Mouse (Mus musculus): Measurements from ENCODE around the gene Vps26a. TPM values are rescaled to one million over a fixed set of nuclear protein-coding genes. Genes with fewer than 3 reads are reported as not detected.

Gene Vps26a
- polyA plus RNA-seq (2016; fragmentation: Nextera tagmentation; extraction: Ambion mirVana), result 83.2 and 84.7 TPM in 2 replicates

DNA sequence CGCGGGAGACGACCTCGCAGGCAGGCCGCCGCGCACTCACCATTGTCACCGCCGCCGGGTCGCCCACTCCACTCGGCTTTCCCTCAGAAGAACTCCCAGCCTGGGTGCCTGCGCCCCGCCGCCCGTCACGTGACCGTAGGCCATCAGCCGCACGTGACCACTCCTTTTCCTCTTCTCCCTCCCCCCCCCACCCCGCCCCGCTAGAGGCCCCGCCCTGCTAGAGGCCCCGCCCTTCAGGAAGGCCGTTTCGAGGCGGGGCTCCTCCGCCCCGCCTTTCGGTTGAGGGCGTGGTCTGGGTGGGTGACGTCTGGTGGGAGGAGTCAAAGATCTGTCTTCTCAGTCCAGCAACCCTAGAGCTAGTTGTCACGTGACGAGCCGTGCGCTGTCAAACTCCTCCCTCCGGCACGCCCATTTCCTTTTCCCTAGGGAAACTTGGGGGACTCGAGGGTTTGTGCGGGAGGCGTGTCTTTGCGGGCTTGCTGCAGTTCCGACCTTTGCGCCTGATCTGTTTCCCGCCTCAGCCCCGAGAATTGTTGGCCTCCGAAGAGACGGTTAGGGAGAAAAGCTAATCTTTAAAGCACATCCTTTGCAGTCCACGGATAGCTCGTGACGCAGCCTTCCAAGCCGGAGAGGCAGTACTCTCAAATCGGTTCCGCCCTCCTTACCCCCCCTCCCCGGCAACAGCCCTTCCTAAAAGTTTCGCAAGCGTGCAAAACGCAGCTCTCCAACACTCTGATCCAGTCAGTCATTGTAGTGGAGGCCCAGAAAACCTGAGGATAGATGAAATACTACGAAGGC, at the start of gene Vps26a:
Gene Vps26a, minus strand, starts transcription at position 188 of the 798 bp plus-strand sequence.
- peak; percentile 99 for DNase-seq (ENCODE audit: low spot score)
- peak within 1 kb of the TSS; percentile 76 for H3K4me3 ChIP-seq
- peaks cover 15% of the 10 kb centered on the region for H3K4me1 ChIP-seq
- no peaks in the 10 kb centered on the region for H3K27me3 ChIP-seq (replicated peaks; ENCODE audit: low read depth, poor library complexity, severe bottlenecking)
- H3K27ac ChIP-seq (replicated peaks), result peak within 1 kb of the TSS; percentile 87
- no peaks in the 10 kb centered on the region for H3K36me3 ChIP-seq (replicated peaks)
- H3K9me3 ChIP-seq, result no peaks in the 10 kb centered on the region
- under 1% methylated on average over 59 of the region's 59 CpGs for WGBS

DNA sequence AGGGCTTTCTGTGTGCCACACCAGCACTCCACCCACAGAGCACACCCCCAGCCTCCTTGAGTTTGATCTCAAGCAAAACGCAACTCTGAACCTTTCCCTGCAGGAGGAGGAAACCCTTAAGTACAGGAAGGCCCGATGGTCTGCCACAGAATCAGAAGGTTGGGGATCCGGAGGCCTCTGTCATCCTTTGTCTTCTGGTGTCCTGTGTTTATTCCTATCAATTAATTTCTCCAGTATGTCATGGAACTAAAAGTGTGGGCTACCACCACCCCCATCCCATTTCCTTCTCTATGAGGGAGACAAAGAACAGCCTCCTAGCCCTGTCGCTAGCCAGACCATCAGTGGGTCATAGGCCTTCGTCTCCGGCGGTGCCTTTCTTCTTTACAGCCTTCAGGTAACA, 47.9 kb upstream of the Vps26a start:
- H3K27me3 ChIP-seq (replicated peaks; ENCODE audit: low read depth, poor library complexity, severe bottlenecking), result no peaks in the 10 kb centered on the region
- no peaks in the 10 kb centered on the region for H3K36me3 ChIP-seq (replicated peaks)
- no peaks in the 10 kb centered on the region for H3K9me3 ChIP-seq
- WGBS, result 85% methylated on average over 7 of the region's 7 CpGs
- no peak for DNase-seq (ENCODE audit: low spot score)
- H3K4me1 ChIP-seq, result no peaks in the 10 kb centered on the region
- H3K27ac ChIP-seq (replicated peaks), result no peak overlapping the region
- no peak overlapping the region for H3K4me3 ChIP-seq

DNA sequence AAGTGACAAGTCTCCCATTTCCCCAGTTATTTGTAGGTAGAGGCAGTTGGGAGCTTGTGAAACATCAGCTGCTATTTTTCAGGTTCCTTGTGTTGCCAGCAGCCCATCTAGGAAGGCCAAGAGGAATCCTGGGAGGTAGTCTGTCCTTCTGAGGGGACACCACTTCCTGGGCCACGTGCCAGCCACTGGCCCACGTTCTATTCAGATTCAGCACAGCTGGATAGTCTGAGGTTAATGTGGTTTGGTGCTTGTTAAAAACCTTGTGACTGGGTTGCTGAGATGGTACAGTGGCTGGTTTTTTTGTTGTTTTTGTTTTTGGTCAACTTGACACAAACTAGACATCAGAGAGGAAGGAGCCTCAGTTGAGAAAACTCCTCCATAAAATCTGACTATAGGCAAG, 46.2 kb upstream of the Vps26a start:
- DNase-seq (ENCODE audit: low spot score), result no peak
- no peaks in the 10 kb centered on the region for H3K36me3 ChIP-seq (replicated peaks)
- H3K4me1 ChIP-seq, result no peaks in the 10 kb centered on the region
- H3K9me3 ChIP-seq, result no peaks in the 10 kb centered on the region
- H3K4me3 ChIP-seq, result no peak overlapping the region
- no peak overlapping the region for H3K27ac ChIP-seq (replicated peaks)
- 62% methylated on average over 2 of the region's 2 CpGs for WGBS
- H3K27me3 ChIP-seq (replicated peaks; ENCODE audit: low read depth, poor library complexity, severe bottlenecking), result no peaks in the 10 kb centered on the region

DNA sequence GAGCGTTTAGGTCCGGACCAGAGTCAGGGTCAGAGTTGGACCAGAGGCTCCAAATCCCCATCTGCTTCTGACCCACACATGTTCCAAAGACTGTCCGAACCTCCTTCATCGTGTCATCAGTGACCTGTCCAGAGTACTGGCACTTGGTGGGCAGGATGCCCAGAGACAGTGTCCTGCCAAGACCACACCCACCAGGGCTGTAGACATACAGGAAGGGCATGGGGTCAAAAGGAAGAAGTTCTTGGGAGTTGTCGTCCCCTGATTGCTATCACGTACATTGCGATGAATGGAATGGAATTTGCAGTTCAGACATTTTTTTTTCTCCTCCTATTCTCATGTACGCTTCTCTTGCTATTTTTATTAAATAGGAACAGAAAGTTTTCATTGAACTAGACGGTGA, 43.6 kb upstream of the Vps26a start:
- WGBS, result 87% methylated on average over 9 of the region's 9 CpGs
- Histone ChIP-seq H3K4me3 (no peak overlapping the region), H3K27ac (replicated peaks) (no peak overlapping the region), H3K36me3 (replicated peaks) (no peaks in the 10 kb centered on the region), H3K9me3 (no peaks in the 10 kb centered on the region), H3K4me1 (no peaks in the 10 kb centered on the region), H3K27me3 (replicated peaks; ENCODE audit: low read depth, poor library complexity, severe bottlenecking) (no peaks in the 10 kb centered on the region)
- no peak for DNase-seq (ENCODE audit: low spot score)

GRCm38 (mm10) chr10:62527351-62527750, 40.7 kb upstream of the Vps26a start, which contains the start of gene Srgn:
TSS of gene Srgn (minus strand) at chr10:62527451.
- H3K36me3 ChIP-seq (replicated peaks), result no peaks in the 10 kb centered on the region
- no peak within 1 kb of the TSS for H3K4me3 ChIP-seq
- WGBS, result 88% methylated on average over 14 of the region's 14 CpGs
- no peaks in the 10 kb centered on the region for H3K27me3 ChIP-seq (replicated peaks; ENCODE audit: low read depth, poor library complexity, severe bottlenecking)
- H3K4me1 ChIP-seq, result no peaks in the 10 kb centered on the region
- no peaks in the 10 kb centered on the region for H3K9me3 ChIP-seq
- DNase-seq (ENCODE audit: low spot score), result no peak
- H3K27ac ChIP-seq (replicated peaks), result no peak within 1 kb of the TSS

- no peaks in the 10 kb centered on the region for H3K27me3 ChIP-seq (replicated peaks; ENCODE audit: low read depth, poor library complexity, severe bottlenecking)
- no peaks in the 10 kb centered on the region for H3K4me1 ChIP-seq
- no peak overlapping the region for H3K4me3 ChIP-seq
- H3K27ac ChIP-seq (replicated peaks), result no peak overlapping the region
- no peaks in the 10 kb centered on the region for H3K36me3 ChIP-seq (replicated peaks)
- no peaks in the 10 kb centered on the region for H3K9me3 ChIP-seq
- DNase-seq (ENCODE audit: low spot score), result no peak
- WGBS, result 78% methylated on average over 7 of the region's 7 CpGs
These were observed 35.8 kb upstream of the Vps26a start for GRCm38 (mm10) chr10:62522346-62522950.

- Histone ChIP-seq H3K4me3 (no peak overlapping the region), H3K4me1 (no peaks in the 10 kb centered on the region), H3K36me3 (replicated peaks) (no peaks in the 10 kb centered on the region), H3K9me3 (no peaks in the 10 kb centered on the region), H3K27ac (replicated peaks) (no peak overlapping the region), H3K27me3 (replicated peaks; ENCODE audit: low read depth, poor library complexity, severe bottlenecking) (no peaks in the 10 kb centered on the region)
- no peak for DNase-seq (ENCODE audit: low spot score)
- WGBS, result 83% methylated on average over 4 of the region's 4 CpGs
These were observed 35.2 kb upstream of the Vps26a start for GRCm38 (mm10) chr10:62521763-62522162.

DNA sequence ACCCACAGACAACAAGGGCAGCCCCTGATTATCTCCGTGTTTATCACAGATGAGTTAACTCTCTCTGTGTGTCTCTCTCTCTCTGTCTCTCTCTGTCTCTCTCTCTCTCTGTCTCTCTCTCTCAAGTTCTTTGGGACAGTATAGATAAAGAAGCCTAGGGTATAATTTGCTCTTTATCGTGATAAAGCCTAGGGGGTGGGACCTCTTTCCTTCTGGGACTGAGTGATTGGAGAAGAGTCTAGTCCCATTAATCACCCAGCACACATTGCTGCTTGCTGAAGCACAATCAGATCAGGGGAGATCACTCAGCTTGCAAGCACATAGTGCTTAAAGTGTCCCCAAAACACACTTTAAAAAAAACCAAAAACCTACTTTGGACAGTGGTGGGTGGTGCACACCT, 34.3 kb upstream of the Vps26a start:
- no peaks in the 10 kb centered on the region for H3K9me3 ChIP-seq
- no peak for DNase-seq (ENCODE audit: low spot score)
- H3K27ac ChIP-seq (replicated peaks), result no peak overlapping the region
- H3K27me3 ChIP-seq (replicated peaks; ENCODE audit: low read depth, poor library complexity, severe bottlenecking), result no peaks in the 10 kb centered on the region
- 74% methylated on average over 2 of the region's 2 CpGs for whole genome bisulfite sequencing
- H3K4me1 ChIP-seq, result no peaks in the 10 kb centered on the region
- no peaks in the 10 kb centered on the region for H3K36me3 ChIP-seq (replicated peaks)
- H3K4me3 ChIP-seq, result no peak overlapping the region

- Histone ChIP-seq H3K27ac (replicated peaks) (no peak overlapping the region), H3K36me3 (replicated peaks) (no peaks in the 10 kb centered on the region), H3K9me3 (no peaks in the 10 kb centered on the region), H3K27me3 (replicated peaks; ENCODE audit: low read depth, poor library complexity, severe bottlenecking) (no peaks in the 10 kb centered on the region), H3K4me3 (no peak overlapping the region), H3K4me1 (no peaks in the 10 kb centered on the region)
- DNase-seq (ENCODE audit: low spot score), result no peak
- 88% methylated on average over 6 of the region's 6 CpGs for WGBS
These were observed 30.9 kb upstream of the Vps26a start for GRCm38 (mm10) chr10:62517511-62517910.

GRCm38 (mm10) chr10:62512855-62513254, 26.2 kb upstream of the Vps26a start:
- 89% methylated on average over 4 of the region's 4 CpGs for WGBS
- Histone ChIP-seq H3K4me1 (peaks cover 8% of the 10 kb centered on the region), H3K9me3 (no peaks in the 10 kb centered on the region), H3K4me3 (no peak overlapping the region), H3K36me3 (replicated peaks) (no peaks in the 10 kb centered on the region), H3K27me3 (replicated peaks; ENCODE audit: low read depth, poor library complexity, severe bottlenecking) (peaks cover 19% of the 10 kb centered on the region), H3K27ac (replicated peaks) (no peak overlapping the region)
- DNase-seq (ENCODE audit: low spot score), result no peak

DNA sequence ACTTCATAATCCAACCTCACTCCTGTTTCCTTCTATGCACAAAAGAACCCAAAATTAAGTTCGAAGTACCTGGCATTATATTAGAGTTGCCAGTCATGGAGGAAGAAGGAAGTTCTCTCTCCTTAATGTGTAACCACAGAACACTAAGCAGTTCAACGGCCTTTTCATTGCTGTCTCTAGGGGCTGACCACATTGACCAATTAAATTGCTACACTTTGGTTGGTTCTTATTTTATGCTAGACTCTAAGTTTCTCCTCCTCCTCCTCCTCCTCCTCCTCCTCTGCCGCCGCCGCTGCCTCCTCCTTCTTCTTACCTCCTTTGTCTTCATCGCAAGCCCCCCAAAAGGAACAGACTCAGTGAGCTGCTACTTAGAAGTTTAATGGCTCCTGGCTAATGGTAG, 24.9 kb upstream of the Vps26a start:
- H3K4me3 ChIP-seq, result no peak overlapping the region
- DNase-seq (ENCODE audit: low spot score), result no peak
- no peaks in the 10 kb centered on the region for H3K9me3 ChIP-seq
- no peaks in the 10 kb centered on the region for H3K36me3 ChIP-seq (replicated peaks)
- peaks cover 9% of the 10 kb centered on the region for H3K4me1 ChIP-seq
- no peak overlapping the region for H3K27ac ChIP-seq (replicated peaks)
- 81% methylated on average over 6 of the region's 6 CpGs for WGBS
- H3K27me3 ChIP-seq (replicated peaks; ENCODE audit: low read depth, poor library complexity, severe bottlenecking), result peaks cover 30% of the 10 kb centered on the region

DNA sequence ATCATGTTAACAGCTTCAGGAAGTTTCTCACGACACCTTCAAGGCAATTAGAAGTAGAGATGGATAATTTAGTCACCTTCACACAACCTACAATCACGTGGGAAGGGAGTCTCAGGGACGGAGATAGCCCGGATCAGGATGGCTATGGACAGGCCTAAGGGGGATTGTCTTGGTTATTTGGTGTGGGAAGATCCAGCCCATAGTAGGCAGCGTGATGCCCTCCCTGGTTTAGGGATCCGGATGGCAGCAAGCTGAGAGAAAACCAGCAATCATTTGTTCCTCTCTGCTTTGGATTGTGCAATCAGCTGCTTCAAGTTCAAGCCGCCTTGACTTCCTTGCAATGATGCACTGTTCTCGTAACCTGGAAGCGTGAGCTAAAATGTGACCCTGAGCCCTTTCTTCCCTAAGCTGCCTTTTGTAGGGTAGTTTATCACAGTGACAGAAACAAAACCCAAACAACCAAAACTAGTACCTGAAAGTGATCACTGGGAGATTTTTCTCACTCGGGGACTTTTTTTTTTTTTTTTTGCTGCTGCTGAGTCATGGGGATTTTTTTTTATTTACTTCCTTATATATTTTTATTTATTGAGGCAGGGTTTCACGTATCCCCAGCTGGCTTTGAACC, 22.5 kb upstream of the Vps26a start:
- Histone ChIP-seq H3K27me3 (replicated peaks; ENCODE audit: low read depth, poor library complexity, severe bottlenecking) (peaks cover 30% of the 10 kb centered on the region), H3K27ac (replicated peaks) (no peak overlapping the region), H3K36me3 (replicated peaks) (no peaks in the 10 kb centered on the region), H3K9me3 (no peaks in the 10 kb centered on the region), H3K4me3 (no peak overlapping the region; the same call in 1 of the 2 replicates), H3K4me1 (peaks cover 9% of the 10 kb centered on the region)
- no peak for DNase-seq (ENCODE audit: low spot score)
- WGBS, result 72% methylated on average over 11 of the region's 11 CpGs

GRCm38 (mm10) chr10:62508459-62508858, 21.9 kb upstream of the Vps26a start:
- DNase-seq (ENCODE audit: low spot score), result peak; percentile 17

More at GRCm38 (mm10) chr10:62508459-62508858, 21.9 kb upstream of the Vps26a start:
- Histone ChIP-seq H3K4me3 (peak overlapping the region; percentile 51), H3K27me3 (replicated peaks; ENCODE audit: low read depth, poor library complexity, severe bottlenecking) (peaks cover 30% of the 10 kb centered on the region), H3K9me3 (no peaks in the 10 kb centered on the region), H3K27ac (replicated peaks) (no peak overlapping the region), H3K4me1 (peaks cover 9% of the 10 kb centered on the region), H3K36me3 (replicated peaks) (no peaks in the 10 kb centered on the region)
- WGBS, result 6% methylated on average over 11 of the region's 11 CpGs
